Mouse (Mus musculus) kidney, adult 2 months (tissue): ENCODE results near the gene Olfr773. TPM values are rescaled to one million over a fixed set of nuclear protein-coding genes. Genes with fewer than 3 reads are reported as not detected.
"Not testable (repeated sequence)": the region's sequence is repeated elsewhere in the genome, so short reads cannot be mapped to it uniquely, and the experiment has no call there.

Experiments used
- DNase-seq: peaks from one replicate; pipeline ENCODE4 v3.0.0; 2021
- H3K27ac ChIP-seq: fragments of 200-500 bp; 2 replicates; pipeline ENCODE4 v1.5.1; 2012; ENCODE audit warnings: low read depth, low read length, control low read depth, inconsistent platforms; ENCODE audit not compliant: insufficient read depth
- H3K27me3 ChIP-seq: fragments of 200-500 bp; replicated peaks from 2 replicates; pipeline ENCODE4 v1.6.1; 2012; ENCODE audit warnings: mild to moderate bottlenecking, moderate library complexity, low read length, inconsistent platforms; ENCODE audit not compliant: control insufficient read depth, insufficient read depth
- H3K36me3 ChIP-seq: fragments of 200-500 bp; 2 replicates; pipeline ENCODE4 v1.6.1; 2012; ENCODE audit warnings: mild to moderate bottlenecking, moderate library complexity, low read length, inconsistent platforms; ENCODE audit not compliant: control insufficient read depth, insufficient read depth
- H3K4me1 ChIP-seq: fragments of 200-500 bp; 2 replicates; pipeline ENCODE4 v1.6.1; 2011; ENCODE audit warnings: low read length; ENCODE audit not compliant: control insufficient read depth, insufficient read depth
- H3K4me3 ChIP-seq: fragments of 200-500 bp; 2 replicates; pipeline ENCODE4 v1.5.1; 2011; ENCODE audit warnings: mild to moderate bottlenecking, low read depth, low read length, control low read depth; ENCODE audit not compliant: insufficient read depth
- CTCF ChIP-seq: fragments of 200-500 bp; conservative IDR thresholded peaks from 2 replicates; pipeline ENCODE4 v1.5.1; 2011; ENCODE audit warnings: low read depth, mild to moderate bottlenecking, control low read depth, low read length, moderate library complexity, mixed read lengths; ENCODE audit not compliant: insufficient read depth, insufficient read length
- POLR2A ChIP-seq: fragments of 200-500 bp; IDR thresholded peaks from one replicate; pipeline ENCODE4 v1.6.1; 2011; ENCODE audit warnings: low read depth, low read length, control low read depth
- WGBS: fragments of 180-500 bp; shearing (Covaris S2); methylation state at CpG from one replicate; pipeline ENCODE4 v1.1.7; 2018; 5-methylcytosine and 5-hydroxymethylcytosine counted together
- polyA plus RNA-seq: library from polyadenylated mRNA; depleted of rRNA; stranded (reverse); fragments of >200 nt; gene quantifications from 2 replicates; pipeline ENCODE4 v1.2.3, GENCODE M21; 2012; rRNA removed

Gene Olfr773
- not detected in 2 replicates for polyA plus RNA-seq

- H3K4me3 ChIP-seq, H3K27ac ChIP-seq, H3K4me1 ChIP-seq, H3K27me3 ChIP-seq, DNase-seq, H3K36me3 ChIP-seq: not testable (repeated sequence)
These were observed at the start of gene Olfr773 for GRCm38 (mm10) chr10:129187319-129187718. TSS of gene Olfr773 (minus strand) at chr10:129187419.

- 75% methylated on average over 2 of the region's 2 CpGs for WGBS
- H3K36me3 ChIP-seq = no peaks in the 10 kb centered on the region
- TF ChIP-seq POLR2A = no peak
- no peak for TF ChIP-seq CTCF
- no peak for DNase-seq
- no peaks in the 10 kb centered on the region for H3K27me3 ChIP-seq
- H3K27ac ChIP-seq = no peak within 1 kb of the TSS
- H3K4me1 ChIP-seq = no peaks in the 10 kb centered on the region
- H3K4me3 ChIP-seq = no peak within 1 kb of the TSS
These were observed 48.7 kb upstream of the Olfr773 start, which contains the start of gene Olfr774 for GRCm38 (mm10) chr10:129235904-129236303. TSS of gene Olfr774 (plus strand) at chr10:129236204.

GRCm38 (mm10) chr10:129230737-129231136 is 43.5 kb upstream of the Olfr773 start:
- DNase-seq = no peak
- no peaks in the 10 kb centered on the region for H3K36me3 ChIP-seq
- no peak overlapping the region for H3K27ac ChIP-seq
- H3K27me3 ChIP-seq = no peaks in the 10 kb centered on the region
- no peak for TF ChIP-seq POLR2A
- no peak for TF ChIP-seq CTCF
- WGBS = 72% methylated on average over 1 of the region's 1 CpGs
- no peak overlapping the region for H3K4me3 ChIP-seq
- no peaks in the 10 kb centered on the region for H3K4me1 ChIP-seq

- not testable (repeated sequence) for H3K27ac ChIP-seq, H3K36me3 ChIP-seq, DNase-seq, H3K27me3 ChIP-seq, H3K4me3 ChIP-seq, H3K4me1 ChIP-seq
- 83% methylated on average over 3 of the region's 4 CpGs for WGBS
These were observed 9.4 kb downstream of the Olfr773 start, which contains the start of gene Olfr772 for GRCm38 (mm10) chr10:129177821-129178220. TSS of gene Olfr772 (minus strand) at chr10:129177921.

GRCm38 (mm10) chr10:129164651-129165050 is 22.6 kb downstream of the Olfr773 start, which contains the start of gene Olfr771:
TSS of gene Olfr771 (minus strand) at chr10:129164751.
- Histone ChIP-seq H3K4me1 (no peaks in the 10 kb centered on the region), H3K36me3 (no peaks in the 10 kb centered on the region), H3K27ac (no peak within 1 kb of the TSS), H3K27me3 (no peaks in the 10 kb centered on the region), H3K4me3 (no peak within 1 kb of the TSS)
- WGBS = 65% methylated on average over 1 of the region's 1 CpGs
- TF ChIP-seq CTCF = no peak
- TF ChIP-seq POLR2A = no peak
- DNase-seq = no peak

GRCm38 (mm10) chr10:129138898-129139297 is 48.3 kb downstream of the Olfr773 start, which contains the start of gene Olfr770:
TSS of gene Olfr770 (minus strand) at chr10:129138998.
- no peak for TF ChIP-seq POLR2A
- Histone ChIP-seq H3K36me3 (no peaks in the 10 kb centered on the region), H3K4me3 (no peak within 1 kb of the TSS), H3K27me3 (no peaks in the 10 kb centered on the region), H3K27ac (no peak within 1 kb of the TSS), H3K4me1 (no peaks in the 10 kb centered on the region)
- no peak for DNase-seq
- WGBS = 69% methylated on average over 2 of the region's 2 CpGs

Other genes starting within 250 kb of the Olfr773 start
- 234 and 269 TPM in 2 replicates for gene Mettl7b, start 226.4 kb downstream of the Olfr773 start, polyA plus RNA-seq
- not detected in 2 replicates for gene Olfr9, start 198.0 kb downstream of the Olfr773 start, polyA plus RNA-seq
- gene Olfr763, start 176.6 kb downstream of the Olfr773 start, polyA plus RNA-seq = not detected in 2 replicates
- not detected in 2 replicates for gene Olfr764-ps1, start 147.5 kb downstream of the Olfr773 start, polyA plus RNA-seq
- not detected in 2 replicates for gene Olfr765, start 137.4 kb downstream of the Olfr773 start, polyA plus RNA-seq
- not detected in 2 replicates for gene Olfr766-ps1, start 118.4 kb downstream of the Olfr773 start, polyA plus RNA-seq
- gene Olfr767, start 104.5 kb downstream of the Olfr773 start, polyA plus RNA-seq = not detected in 2 replicates
- not detected in 2 replicates for gene Olfr768, start 88.0 kb downstream of the Olfr773 start, polyA plus RNA-seq
- not detected in 2 replicates for gene Olfr769, start 69.6 kb downstream of the Olfr773 start, polyA plus RNA-seq
- gene Olfr770, start 48.4 kb downstream of the Olfr773 start, polyA plus RNA-seq = not detected in 2 replicates
- gene Olfr771, start 22.7 kb downstream of the Olfr773 start, polyA plus RNA-seq = not detected in 2 replicates
- gene Olfr772, start 9.5 kb downstream of the Olfr773 start, polyA plus RNA-seq = not detected in 2 replicates
- not detected in 2 replicates for gene Olfr774, start 48.8 kb upstream of the Olfr773 start, polyA plus RNA-seq
- not detected in 2 replicates for gene Olfr775, start 61.0 kb upstream of the Olfr773 start, polyA plus RNA-seq
- gene Olfr776, start 71.7 kb upstream of the Olfr773 start, polyA plus RNA-seq = not detected in 2 replicates
- gene Olfr777, start 84.1 kb upstream of the Olfr773 start, polyA plus RNA-seq = not detected in 2 replicates
- not detected in 2 replicates for gene Olfr780, start 130.7 kb upstream of the Olfr773 start, polyA plus RNA-seq
- not detected in 2 replicates for gene Olfr781, start 141.4 kb upstream of the Olfr773 start, polyA plus RNA-seq
- gene Olfr782, start 161.4 kb upstream of the Olfr773 start, polyA plus RNA-seq = not detected in 2 replicates
- gene Olfr784, start 196.7 kb upstream of the Olfr773 start, polyA plus RNA-seq = not detected in 2 replicates
- not detected in 2 replicates for gene Olfr785, start 218.0 kb upstream of the Olfr773 start, polyA plus RNA-seq
- gene Olfr786, start 239.9 kb upstream of the Olfr773 start, polyA plus RNA-seq = not detected in 2 replicates